Mouse (Mus musculus) limb, embryonic 14.5 days (tissue): ENCODE data around the gene Ubxn2a. TPM values are rescaled to one million over a fixed set of nuclear protein-coding genes. Genes with fewer than 3 reads are reported as not detected.
"Not testable (repeated sequence)": the region's sequence is repeated elsewhere in the genome, so short reads cannot be mapped to it uniquely, and the experiment has no call there.

Experiments used
- ATAC-seq: fragments of 200-750 bp; cut with Nextera tagmentation; 2 replicates; pipeline ENCODE4 v1.8.0; 2017; ENCODE audit warnings: low read depth, moderate number of reproducible peaks, moderate TSS enrichment; ENCODE audit not compliant: low FRiP score
- DNase-seq: peaks from one replicate; pipeline ENCODE4 v3.0.0-alpha.2; 2015; ENCODE audit warnings: low spot score
- H3K27ac ChIP-seq: fragments of 300-500 bp; sonication (generic); replicated peaks from 2 replicates; pipeline ENCODE4 v1.5.1; 2014; ENCODE audit warnings: low read depth, mild to moderate bottlenecking, low read length, moderate library complexity, mixed read lengths
- H3K27me3 ChIP-seq: fragments of 300-500 bp; sonication (generic); 2 replicates; pipeline ENCODE4 v1.6.1; 2014; ENCODE audit warnings: low read length, mixed read lengths; ENCODE audit not compliant: control insufficient read depth, insufficient read depth
- H3K36me3 ChIP-seq: fragments of 300-500 bp; sonication (generic); 2 replicates; pipeline ENCODE4 v1.6.1; 2014; ENCODE audit warnings: mild to moderate bottlenecking, low read length, moderate library complexity, mixed read lengths; ENCODE audit not compliant: control insufficient read depth, insufficient read depth
- H3K4me1 ChIP-seq: fragments of 300-500 bp; sonication (generic); 2 replicates; pipeline ENCODE4 v1.6.1; 2014; ENCODE audit warnings: antibody characterized with exemption, low read length, mixed read lengths; ENCODE audit not compliant: control insufficient read depth, insufficient read depth
- H3K4me2 ChIP-seq: fragments of 300-500 bp; sonication (generic); replicated peaks from 2 replicates; pipeline ENCODE4 v1.6.1; 2014; ENCODE audit warnings: low read depth, mild to moderate bottlenecking, low read length, moderate library complexity; ENCODE audit not compliant: severe bottlenecking
- H3K4me3 ChIP-seq: fragments of 300-500 bp; sonication (generic); replicated peaks from 2 replicates; pipeline ENCODE4 v1.5.1; 2014; ENCODE audit warnings: low read length
- H3K9ac ChIP-seq: fragments of 300-500 bp; sonication (generic); 2 replicates; pipeline ENCODE4 v1.6.1; 2014; ENCODE audit warnings: mild to moderate bottlenecking, low read depth, low read length, moderate library complexity; ENCODE audit not compliant: severe bottlenecking
- H3K9me3 ChIP-seq: fragments of 300-500 bp; sonication (generic); 2 replicates; pipeline ENCODE4 v1.6.1; 2016; ENCODE audit warnings: low read length; ENCODE audit not compliant: control insufficient read depth
- POLR2A ChIP-seq: fragments of 200-500 bp; IDR thresholded peaks from 2 replicates; pipeline ENCODE4 v1.8.0; 2012; ENCODE audit warnings: inconsistent platforms, mild to moderate bottlenecking, moderate library complexity, borderline replicate concordance; ENCODE audit not compliant: insufficient read depth, insufficient read length; ENCODE audit errors: extremely low read depth
- WGBS: fragments of 180-500 bp; shearing (Covaris S2); extraction: QIAGEN DNeasy Blood & Tissue Kit; methylation state at CpG from one replicate; pipeline ENCODE4 v1.1.7; 2014; 5-methylcytosine and 5-hydroxymethylcytosine counted together
- polyA plus RNA-seq, 2 experiments: library from polyadenylated mRNA; depleted of rRNA in 1 of 2; stranded (reverse) in 1 of 2; unstranded in 1 of 2; fragments of >200 nt; fragmentation: Nextera tagmentation in 1 of 2; extraction: Ambion mirVana in 1 of 2; gene quantifications; 2 replicates each; pipeline versions ENCODE4 v1.2.1 to v1.2.3; 2012 to 2014

Gene Ubxn2a
- polyA plus RNA-seq, 2 experiments = 5.8 to 18.2 TPM

- H3K4me1 ChIP-seq = peaks cover 7% of the 10 kb centered on the region
- peak; percentile 54 for ATAC-seq
- H3K9me3 ChIP-seq = no peaks in the 10 kb centered on the region
- WGBS = under 1% methylated on average over 34 of the region's 48 CpGs
- H3K27me3 ChIP-seq = no peaks in the 10 kb centered on the region
- H3K9ac ChIP-seq = peak overlapping the region; percentile 100
- H3K4me3 ChIP-seq = peak overlapping the region; percentile 94
- H3K27ac ChIP-seq = peak overlapping the region; percentile 99
- H3K4me2 ChIP-seq = peak overlapping the region; percentile 52
- DNase-seq = peak; percentile 54
- no peaks in the 10 kb centered on the region for H3K36me3 ChIP-seq
- no peak for TF ChIP-seq POLR2A
Observed at GRCm38 (mm10) chr12:4917805-4918591, 10.5 kb upstream of the Ubxn2a start.

GRCm38 (mm10) chr12:4916994-4917804 is 9.7 kb upstream of the Ubxn2a start, which contains the start of gene Atad2b:
Atad2b (plus strand) TSS chr12:4917353.
- H3K4me3 ChIP-seq = peak within 1 kb of the TSS; percentile 94
- H3K27ac ChIP-seq = peak within 1 kb of the TSS; percentile 99
- ATAC-seq (peak; percentile 97), DNase-seq (peak; percentile 94)
- TF ChIP-seq POLR2A = peak; percentile 98
- peak within 1 kb of the TSS; percentile 52 for H3K4me2 ChIP-seq
- H3K27me3 ChIP-seq = no peaks in the 10 kb centered on the region
- no peaks in the 10 kb centered on the region for H3K9me3 ChIP-seq
- peak within 1 kb of the TSS; percentile 100 for H3K9ac ChIP-seq
- no peaks in the 10 kb centered on the region for H3K36me3 ChIP-seq
- peaks cover 7% of the 10 kb centered on the region for H3K4me1 ChIP-seq
- 0% methylated on average over 32 of the region's 89 CpGs for WGBS

- no peak overlapping the region for H3K4me2 ChIP-seq
- TF ChIP-seq POLR2A = no peak
- H3K27me3 ChIP-seq = no peaks in the 10 kb centered on the region
- no peak for ATAC-seq
- WGBS = 77% methylated on average over 3 of the region's 3 CpGs
- H3K27ac ChIP-seq = no peak overlapping the region
- peaks cover 6% of the 10 kb centered on the region for H3K4me1 ChIP-seq
- no peak overlapping the region for H3K9ac ChIP-seq
- no peak overlapping the region for H3K4me3 ChIP-seq
- no peaks in the 10 kb centered on the region for H3K36me3 ChIP-seq
- DNase-seq = no peak
- no peaks in the 10 kb centered on the region for H3K9me3 ChIP-seq
Observed at GRCm38 (mm10) chr12:4914944-4915343, 7.4 kb upstream of the Ubxn2a start.

- ATAC-seq (no peak), DNase-seq (no peak)
- TF ChIP-seq POLR2A = no peak
Observed at GRCm38 (mm10) chr12:4914441-4914840, 6.9 kb upstream of the Ubxn2a start.

GRCm38 (mm10) chr12:4911716-4912115 is 4.2 kb upstream of the Ubxn2a start:
- Histone ChIP-seq H3K9me3 (no peaks in the 10 kb centered on the region), H3K4me2 (no peak overlapping the region), H3K4me3 (no peak overlapping the region), H3K27ac (no peak overlapping the region), H3K4me1 (no peaks in the 10 kb centered on the region), H3K9ac (no peak overlapping the region), H3K27me3 (no peaks in the 10 kb centered on the region), H3K36me3 (no peaks in the 10 kb centered on the region)
- WGBS = 83% methylated on average over 4 of the region's 4 CpGs
- ATAC-seq (no peak), DNase-seq (no peak)
- TF ChIP-seq POLR2A = no peak

More at GRCm38 (mm10) chr12:4914441-4914840, 6.9 kb upstream of the Ubxn2a start:
- no peaks in the 10 kb centered on the region for H3K27me3 ChIP-seq
- H3K4me2 ChIP-seq = no peak overlapping the region
- no peak overlapping the region for H3K9ac ChIP-seq
- WGBS = 59% methylated on average over 3 of the region's 3 CpGs
- H3K36me3 ChIP-seq = no peaks in the 10 kb centered on the region
- peaks cover 4% of the 10 kb centered on the region for H3K4me1 ChIP-seq
- H3K4me3 ChIP-seq = no peak overlapping the region
- H3K9me3 ChIP-seq = no peaks in the 10 kb centered on the region
- no peak overlapping the region for H3K27ac ChIP-seq

GRCm38 (mm10) chr12:4910496-4910895 is 3.0 kb upstream of the Ubxn2a start:
- not testable (repeated sequence) for H3K27me3 ChIP-seq, H3K4me3 ChIP-seq, ATAC-seq, H3K36me3 ChIP-seq, H3K9me3 ChIP-seq, H3K9ac ChIP-seq, H3K4me1 ChIP-seq, DNase-seq, H3K27ac ChIP-seq, H3K4me2 ChIP-seq
- 86% methylated on average over 1 of the region's 1 CpGs for WGBS
